In genomic region chr13:32047980-32048959, GRCm38 (mm10) we compare ENCODE assay signal across 22 mouse cellular contexts.
DNase-seq lines count a peak whose midpoint lies in the region; ATAC-seq lines count a peak whose summit lies in the region.
"Had no signal": no experiment of that assay in that cellular context is flagged by ENCODE, and none has a peak within 500 bp of the region (broad histone marks: within the 10 kb centered on the region; RNA-seq: fewer than 3 reads in every experiment).

No protein-coding gene starts in this region.

- no peak for DNase-seq in heart, embryonic 10.5 days (ENCODE audit: low spot score)
- no peak for DNase-seq in heart, postnatal 14 days
- no peak for DNase-seq in embryonic facial prominence, embryonic 11.5 days (ENCODE audit: low spot score)
- DNase-seq in cerebellum, adult 11-12 months = no peak
- DNase-seq in ovary, postnatal 10 days (ENCODE audit: low spot score) = no peak
- DNase-seq: adrenal gland, adult 8-10 months; cerebellum, adult 9-11 months; heart, adult 11 months; heart, postnatal 10 days; lung, postnatal 10 days; thymus, postnatal 14 days had no signal

- no peak overlapping the region for H3K9ac ChIP-seq in intestine, embryonic 15.5 days
- H3K9ac ChIP-seq in intestine, embryonic 16.5 days (ENCODE audit: low read depth, low read length) = no peak overlapping the region
- H3K9ac ChIP-seq in embryonic facial prominence, embryonic 11.5 days (replicated peaks; ENCODE audit: low read length) = no peak overlapping the region
- H3K9ac ChIP-seq in limb, embryonic 13.5 days = no peak overlapping the region
- H3K9ac ChIP-seq: forebrain, embryonic 13.5 days; midbrain, embryonic 13.5 days; neural tube, embryonic 15.5 days had no signal

- no peaks in the 10 kb centered on the region for H3K36me3 ChIP-seq in heart, embryonic 10.5 days
- no peaks in the 10 kb centered on the region for H3K36me3 ChIP-seq in intestine, embryonic 15.5 days
- no peaks in the 10 kb centered on the region for H3K36me3 ChIP-seq in intestine, embryonic 16.5 days (ENCODE audit: control insufficient read depth, insufficient read depth, low read length)
- no peaks in the 10 kb centered on the region for H3K36me3 ChIP-seq in embryonic facial prominence, embryonic 11.5 days (replicated peaks; ENCODE audit: control insufficient read depth, insufficient read depth, low read depth, low read length)
- H3K36me3 ChIP-seq in limb, embryonic 13.5 days = no peaks in the 10 kb centered on the region
- H3K36me3 ChIP-seq: midbrain, embryonic 13.5 days; neural tube, embryonic 15.5 days had no signal

- H3K27ac ChIP-seq in heart, embryonic 10.5 days = peak overlapping the region; percentile 12
- H3K27ac ChIP-seq in intestine, embryonic 15.5 days = no peak overlapping the region
- H3K27ac ChIP-seq in intestine, embryonic 16.5 days (ENCODE audit: low read length) = no peak overlapping the region
- no peak overlapping the region for H3K27ac ChIP-seq in embryonic facial prominence, embryonic 11.5 days (replicated peaks; ENCODE audit: low read depth, low read length)
- H3K27ac ChIP-seq in limb, embryonic 13.5 days = peak overlapping the region; percentile 59; the same call in 1 of the 2 replicates
- H3K27ac ChIP-seq: forebrain, embryonic 13.5 days; midbrain, embryonic 13.5 days; neural tube, embryonic 15.5 days had no signal

- ATAC-seq in intestine, embryonic 15.5 days = 0 out of 2 replicates have a peak, but pooled peaks have one; percentile 34
- no peak for ATAC-seq in intestine, embryonic 16.5 days
- ATAC-seq in embryonic facial prominence, embryonic 11.5 days (replicated peaks; ENCODE audit: insufficient number of reproducible peaks, low FRiP score, low TSS enrichment, low read depth) = 0 out of 2 replicates have a peak, but pooled peaks have one; percentile 29
- ATAC-seq in limb, embryonic 13.5 days (ENCODE audit: low FRiP score, low read depth) = peak; percentile 78
- ATAC-seq: CD4-positive, CD25-positive, alpha-beta regulatory T cell, adult 4 months; forebrain, embryonic 13.5 days; hindbrain, embryonic 16.5 days; midbrain, embryonic 13.5 days; Patski had no signal

- WGBS in heart, embryonic 10.5 days = 49% methylated on average over 6 of the region's 6 CpGs
- 41% methylated on average over 6 of the region's 6 CpGs for WGBS in intestine, embryonic 15.5 days
- 40% methylated on average over 6 of the region's 6 CpGs for WGBS in intestine, embryonic 16.5 days
- WGBS in embryonic facial prominence, embryonic 11.5 days = 28% methylated on average over 6 of the region's 6 CpGs
- WGBS in limb, embryonic 13.5 days = 38% methylated on average over 6 of the region's 6 CpGs

- no peaks in the 10 kb centered on the region for H3K9me3 ChIP-seq in heart, embryonic 10.5 days
- no peaks in the 10 kb centered on the region for H3K9me3 ChIP-seq in intestine, embryonic 15.5 days
- H3K9me3 ChIP-seq in intestine, embryonic 16.5 days (ENCODE audit: control insufficient read depth, low read length) = no peaks in the 10 kb centered on the region
- no peaks in the 10 kb centered on the region for H3K9me3 ChIP-seq in embryonic facial prominence, embryonic 11.5 days (replicated peaks; ENCODE audit: control insufficient read depth, low read length)
- no peaks in the 10 kb centered on the region for H3K9me3 ChIP-seq in limb, embryonic 13.5 days
- H3K9me3 ChIP-seq: forebrain, embryonic 13.5 days; midbrain, embryonic 13.5 days; neural tube, embryonic 15.5 days had no signal

- H3K4me3 ChIP-seq in heart, embryonic 10.5 days = no peak overlapping the region
- H3K4me3 ChIP-seq in intestine, embryonic 15.5 days (replicated peaks) = no peak overlapping the region
- no peak overlapping the region for H3K4me3 ChIP-seq in intestine, embryonic 16.5 days (ENCODE audit: low read length)
- H3K4me3 ChIP-seq in embryonic facial prominence, embryonic 11.5 days (ENCODE audit: low read depth, low read length) = no peak overlapping the region
- H3K4me3 ChIP-seq in limb, embryonic 13.5 days = no peak overlapping the region
- H3K4me3 ChIP-seq: erythroblast, embryonic 14.5 days; forebrain, embryonic 13.5 days; midbrain, embryonic 13.5 days; myocyte; neural tube, embryonic 15.5 days had no signal

- H3K27me3 ChIP-seq in heart, embryonic 10.5 days (ENCODE audit: insufficient read depth, poor library complexity, severe bottlenecking) = no peaks in the 10 kb centered on the region
- no peaks in the 10 kb centered on the region for H3K27me3 ChIP-seq in intestine, embryonic 15.5 days (replicated peaks)
- no peaks in the 10 kb centered on the region for H3K27me3 ChIP-seq in intestine, embryonic 16.5 days (replicated peaks; ENCODE audit: control insufficient read depth, insufficient read depth, low read length)
- H3K27me3 ChIP-seq in embryonic facial prominence, embryonic 11.5 days (ENCODE audit: control insufficient read depth, insufficient read depth, low read length) = no peaks in the 10 kb centered on the region
- H3K27me3 ChIP-seq in limb, embryonic 13.5 days = peaks cover 45% of the 10 kb centered on the region
- H3K27me3 ChIP-seq: midbrain, embryonic 13.5 days; neural tube, embryonic 15.5 days; Patski had no signal

- intact Hi-C loops in heart, postnatal 14 days (cut with DNase I) = no loop called here

- peaks cover 7% of the 10 kb centered on the region; the same call in 1 of the 2 replicates for H3K4me1 ChIP-seq in heart, embryonic 10.5 days
- 0 out of 2 replicates have a peak, but pooled peaks cover 6% of the 10 kb centered on the region for H3K4me1 ChIP-seq in intestine, embryonic 15.5 days (replicated peaks)
- H3K4me1 ChIP-seq in intestine, embryonic 16.5 days (ENCODE audit: control insufficient read depth, insufficient read depth, low read length) = peaks cover 3% of the 10 kb centered on the region; the same call in 1 of the 2 replicates
- H3K4me1 ChIP-seq in embryonic facial prominence, embryonic 11.5 days (ENCODE audit: control insufficient read depth, insufficient read depth, low read length) = no peaks in the 10 kb centered on the region; the same call in 1 of the 2 replicates
- peaks cover 20% of the 10 kb centered on the region for H3K4me1 ChIP-seq in limb, embryonic 13.5 days
- H3K4me1 ChIP-seq: forebrain, embryonic 13.5 days; neural tube, embryonic 15.5 days had no signal

- H3K4me2 ChIP-seq in intestine, embryonic 15.5 days (replicated peaks) = no peak overlapping the region
- H3K4me2 ChIP-seq in intestine, embryonic 16.5 days (ENCODE audit: low read depth, low read length) = no peak overlapping the region
- H3K4me2 ChIP-seq in embryonic facial prominence, embryonic 11.5 days (ENCODE audit: low read depth, low read length) = no peak overlapping the region
- H3K4me2 ChIP-seq in limb, embryonic 13.5 days (replicated peaks) = no peak overlapping the region
- H3K4me2 ChIP-seq: forebrain, embryonic 13.5 days; midbrain, embryonic 13.5 days; neural tube, embryonic 15.5 days had no signal

Comparison
In these comparisons a context has a peak if more than half of its experiments do, and no peak if none do; other contexts are left out.
1. H3K27ac ChIP-seq: peak in heart, embryonic 10.5 days (single experiment) and limb, embryonic 13.5 days (single experiment); none in intestine, embryonic 15.5 days (single experiment), intestine, embryonic 16.5 days (single experiment) and embryonic facial prominence, embryonic 11.5 days (single experiment).